Mouse (Mus musculus) thymus, postnatal 10 days (tissue): ENCODE measurements at regions not wholly inside any gene's neighbourhood (a gene's known extent, or its start where the extent isn't known, plus 50 kb on each side); places are given as distances from the start of the nearest gene placed in this dataset.
A peak's percentile ranks its signal among the peaks of the same experiment; 100 is the strongest.
"Not testable (repeated sequence)": the region's sequence is repeated elsewhere in the genome, so short reads cannot be mapped to it uniquely, and the experiment has no call there.

Experiments used
- DNase-seq, 2 experiments: peaks; one replicate each; pipeline ENCODE4 v3.0.0; 2021; ENCODE audit warnings: low spot score in 2 of 2

DNA sequence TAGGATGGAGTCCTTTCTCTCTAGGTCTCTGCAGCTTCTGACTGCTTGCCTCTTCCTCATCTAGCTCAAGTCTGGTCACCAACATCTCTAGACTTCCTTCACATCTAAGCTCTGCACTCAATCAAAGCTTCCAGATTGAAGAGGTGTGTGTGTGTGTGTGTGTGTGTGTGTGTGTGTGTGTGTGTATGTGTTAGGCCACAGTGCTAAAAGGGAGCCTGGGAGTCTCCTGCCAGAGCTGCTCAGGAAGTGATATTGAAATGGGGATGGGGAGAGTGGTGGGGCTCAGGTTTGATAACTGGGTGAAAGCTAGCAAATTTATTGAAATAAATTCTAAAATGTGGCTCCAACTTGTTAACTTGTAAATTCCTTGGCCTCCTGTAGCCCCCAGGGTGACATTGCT, 73.3 kb downstream of the Gm31371 start:
- peak; percentile 8 to 11 for DNase-seq

DNA sequence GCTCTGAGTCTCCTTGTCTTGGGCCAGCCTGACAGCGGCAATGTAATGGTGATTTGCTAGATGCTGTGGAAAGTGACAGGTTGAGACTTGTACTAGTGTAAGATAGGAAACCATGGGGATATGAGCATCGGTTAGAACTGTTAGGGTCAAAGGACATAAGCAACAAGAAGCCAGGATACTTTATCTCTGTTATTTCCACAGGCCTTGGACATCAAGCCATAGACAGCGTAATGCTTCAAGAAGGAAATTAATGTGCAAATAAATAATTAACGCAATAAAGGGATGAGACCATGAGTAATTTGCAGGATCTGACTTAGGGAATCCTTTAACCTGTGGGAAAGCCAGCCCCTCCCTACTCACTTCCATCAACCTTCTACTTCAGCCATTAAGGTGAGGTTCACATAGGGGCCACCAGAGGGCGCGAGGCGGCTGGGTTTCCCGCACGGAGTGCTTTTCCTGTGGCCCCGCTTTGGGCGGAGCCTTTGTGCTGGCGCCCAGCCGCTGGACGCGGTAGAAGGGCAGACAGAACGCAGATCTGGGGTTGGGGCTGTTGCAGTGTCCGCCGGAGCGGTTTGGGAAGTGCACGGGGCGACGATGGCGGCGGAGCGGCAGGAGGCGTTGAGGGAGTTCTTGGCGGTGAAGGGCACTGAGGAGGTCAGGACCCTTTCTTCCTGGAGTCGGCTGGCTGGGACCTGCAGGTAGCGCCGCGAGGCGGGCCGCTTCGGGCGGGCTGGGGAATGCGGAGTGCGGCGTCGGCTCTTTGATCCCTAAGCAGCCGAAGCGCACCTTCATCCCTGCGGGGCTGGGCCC, 76.5 kb downstream of the Gm31371 start:
- DNase-seq = peak; percentile 43 to 56

DNA sequence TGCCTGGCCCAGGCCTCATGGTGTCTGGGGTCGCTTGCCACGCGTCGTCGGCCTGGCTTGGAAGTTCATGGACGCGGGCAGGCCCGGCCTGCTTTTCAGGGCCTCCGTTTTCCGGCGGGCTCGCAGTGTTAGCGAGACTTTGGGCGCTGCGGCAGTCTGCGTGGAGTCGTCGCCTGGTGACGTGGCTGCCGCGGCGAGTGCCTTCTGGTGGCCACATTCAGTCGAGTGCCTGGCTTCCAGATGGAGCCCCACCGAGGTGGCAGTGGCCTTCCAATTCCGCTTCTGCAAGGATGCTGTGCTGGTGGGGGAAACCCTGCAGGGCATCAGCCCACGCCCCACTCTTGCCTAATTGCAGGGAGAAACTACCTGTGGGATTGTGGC, 77.1 kb downstream of the Gm31371 start:
- not testable (repeated sequence) for DNase-seq

DNA sequence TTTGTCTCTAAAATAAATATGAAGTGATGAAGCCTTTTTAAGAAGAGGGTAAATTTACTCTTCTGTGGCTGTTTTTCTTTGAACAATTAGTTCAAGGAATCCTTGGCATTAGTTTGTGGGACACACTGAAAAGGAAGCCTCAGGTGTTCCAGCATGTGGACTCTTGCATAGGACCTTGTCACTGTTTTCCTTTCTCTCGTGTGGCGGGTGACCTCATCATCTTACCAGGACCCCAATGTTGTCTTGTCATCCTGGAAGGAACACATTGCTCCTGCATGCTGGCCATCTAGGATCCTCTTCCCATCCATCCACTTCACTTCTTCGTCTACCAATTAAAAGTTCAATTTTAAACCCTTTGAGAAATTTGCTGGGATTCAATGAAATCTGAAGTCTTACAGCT, 104.9 kb downstream of the Gm31371 start:
- DNase-seq = peak; percentile 23

DNA sequence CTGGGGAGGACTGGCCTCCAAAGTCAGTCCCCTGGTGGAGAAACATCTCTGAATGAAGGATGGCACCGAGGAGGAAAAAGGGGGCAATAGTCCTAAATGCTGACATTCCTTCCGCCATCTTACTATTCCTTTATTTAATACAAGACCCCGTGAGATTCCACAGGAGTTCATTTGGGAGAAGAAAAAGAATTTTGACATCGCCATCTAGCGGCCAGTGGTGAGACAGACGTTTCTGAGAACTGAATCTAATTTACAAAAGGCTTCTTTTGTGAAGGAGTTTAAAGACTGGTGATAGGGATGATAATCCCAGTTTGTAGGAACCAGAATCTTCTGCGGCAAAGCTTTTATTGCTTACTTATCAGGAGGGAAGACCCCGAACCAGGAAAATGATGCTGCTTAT, 107.8 kb downstream of the Gm31371 start:
- DNase-seq = not testable (repeated sequence)

DNA sequence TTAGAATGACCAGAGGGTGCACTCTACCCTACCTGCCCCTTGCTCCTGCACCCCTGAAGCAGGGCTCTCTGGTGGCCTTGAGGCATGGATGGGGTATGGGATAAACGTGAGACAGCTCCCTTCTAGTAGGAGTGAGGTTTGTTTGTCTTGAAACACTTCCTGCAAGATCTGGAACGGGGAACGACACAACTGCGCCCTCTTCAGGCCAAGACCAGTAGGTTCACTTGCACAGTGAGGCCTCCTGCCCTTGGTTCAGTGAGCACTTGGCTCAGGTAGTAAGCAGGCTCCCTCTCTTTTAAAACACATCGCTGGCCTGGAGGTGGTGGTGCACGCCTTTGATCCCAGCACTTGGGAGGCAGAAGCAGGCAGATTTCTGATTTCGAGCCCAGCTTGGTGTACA, 110.1 kb downstream of the Gm31371 start:
- peak in 1 of 2 experiments; percentile 16 for DNase-seq

DNA sequence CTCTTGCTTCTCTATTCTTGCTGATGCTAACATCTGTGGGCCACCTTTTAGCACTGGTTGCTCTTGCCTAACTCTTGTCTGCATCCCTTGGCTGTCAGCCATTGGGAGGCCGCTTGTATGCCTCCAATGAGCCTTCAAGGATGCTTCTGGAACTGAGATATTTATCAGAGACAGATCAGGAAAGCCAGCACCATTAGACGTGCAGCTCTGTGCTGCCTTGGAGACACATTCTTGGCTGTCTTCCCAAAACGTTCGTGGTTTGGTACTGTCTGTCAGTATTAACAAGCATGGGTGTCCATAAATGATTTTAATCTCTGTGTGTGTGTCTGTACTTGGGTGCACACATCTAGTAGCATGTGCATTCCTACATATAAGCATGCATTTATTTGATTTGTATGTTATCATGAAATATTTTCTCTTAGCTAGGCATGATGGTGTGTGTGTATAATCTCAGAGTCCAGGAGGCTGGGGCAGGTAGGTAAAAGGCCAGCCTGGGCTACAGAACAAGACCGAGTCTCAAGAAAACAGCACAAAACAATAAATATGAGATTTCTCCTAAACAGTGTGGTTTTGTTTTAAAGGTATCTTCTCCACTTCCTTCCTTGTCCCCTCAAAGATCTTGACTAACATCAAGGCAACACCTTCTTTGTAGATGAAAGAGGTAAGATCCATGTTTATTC, 111.4 kb downstream of the Gm31371 start:
- not testable (repeated sequence) for DNase-seq

DNA sequence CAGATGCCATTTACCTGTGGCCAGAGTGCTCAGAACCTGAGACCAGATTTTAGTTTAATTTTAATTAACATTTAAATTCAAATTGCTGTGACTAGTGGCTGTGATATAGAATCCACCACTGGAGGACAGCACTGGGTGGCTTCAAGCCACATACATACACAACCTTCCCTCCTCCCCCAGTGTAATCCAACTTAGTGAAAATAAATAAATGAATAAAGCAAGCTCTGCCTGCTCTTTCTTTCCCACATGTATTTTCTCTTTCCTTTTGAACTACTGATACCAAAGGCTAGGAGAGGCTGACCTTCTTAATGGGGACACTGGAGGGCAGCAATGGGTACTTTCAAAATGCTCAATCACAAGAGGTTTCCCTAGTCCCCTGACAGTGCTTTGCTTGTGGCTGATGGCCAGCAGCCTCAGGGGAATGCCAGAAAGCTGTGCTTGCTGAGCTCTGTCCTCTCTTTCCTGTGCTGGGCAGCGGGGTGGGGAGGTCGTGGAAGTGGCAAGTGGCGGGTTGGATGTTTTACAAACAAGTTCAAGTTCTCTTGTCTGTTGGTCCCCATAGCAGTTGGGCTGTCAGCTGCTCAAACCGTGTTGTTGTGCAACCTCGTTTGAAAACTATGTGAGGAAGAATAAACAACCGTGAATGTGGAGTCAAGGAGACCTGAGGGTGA, 112.4 kb downstream of the Gm31371 start:
- DNase-seq = not testable (repeated sequence)

DNA sequence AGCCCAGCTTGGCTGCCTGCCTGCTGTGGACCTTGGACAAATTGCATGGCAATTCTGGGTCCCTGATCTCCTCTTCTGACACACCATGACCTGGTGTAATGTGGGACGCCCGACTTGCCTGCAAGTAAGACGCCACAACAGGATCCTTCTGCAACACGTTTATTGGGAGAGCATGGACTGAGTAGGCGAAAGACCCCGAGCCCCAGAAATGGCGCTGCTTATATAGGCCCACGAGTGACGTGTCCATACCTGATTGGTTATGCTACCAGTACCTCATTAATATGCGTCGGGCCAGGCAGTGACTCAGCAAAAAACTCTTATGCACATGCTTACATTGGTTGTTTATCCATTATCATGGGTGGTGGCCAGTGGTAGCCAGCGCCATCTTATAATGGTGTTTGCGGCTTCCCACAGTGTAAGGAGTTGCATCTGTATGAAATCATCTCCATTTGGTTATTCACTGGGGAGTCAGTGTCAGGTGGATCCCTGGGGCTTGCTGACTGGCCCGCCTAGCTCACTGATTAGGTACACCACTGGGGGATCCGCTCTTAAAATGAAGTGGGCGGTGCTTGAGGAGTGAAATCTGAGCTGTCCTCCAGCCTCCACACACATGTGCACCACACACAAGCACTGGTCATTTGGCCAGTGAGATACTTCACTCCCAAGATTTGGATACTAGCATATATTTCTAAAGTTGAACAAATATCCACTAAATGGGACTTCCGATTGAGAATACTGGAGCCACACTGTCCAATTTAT, 113.1 kb downstream of the Gm31371 start:
- DNase-seq = peak; percentile 19 to 37

DNA sequence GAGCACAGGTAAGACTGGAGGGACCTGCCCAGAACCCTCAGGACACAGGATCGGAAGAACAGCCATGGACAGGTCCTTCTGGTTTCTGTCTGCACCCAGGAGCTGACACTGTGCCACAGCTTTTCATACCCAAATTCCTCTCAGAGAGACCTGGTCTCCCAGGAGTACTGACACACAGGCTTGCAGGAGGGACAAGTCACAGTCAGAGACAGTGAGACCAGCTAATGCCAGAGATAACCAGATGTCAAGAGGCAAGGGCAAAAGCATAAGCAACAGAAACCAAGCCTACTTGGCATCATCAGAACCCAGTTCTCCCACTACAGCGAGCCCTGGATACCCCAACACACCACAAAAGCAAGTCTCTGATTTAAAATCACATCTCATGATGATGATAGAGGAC, 122.3 kb downstream of the Gm31371 start:
- DNase-seq = not testable (repeated sequence)

DNA sequence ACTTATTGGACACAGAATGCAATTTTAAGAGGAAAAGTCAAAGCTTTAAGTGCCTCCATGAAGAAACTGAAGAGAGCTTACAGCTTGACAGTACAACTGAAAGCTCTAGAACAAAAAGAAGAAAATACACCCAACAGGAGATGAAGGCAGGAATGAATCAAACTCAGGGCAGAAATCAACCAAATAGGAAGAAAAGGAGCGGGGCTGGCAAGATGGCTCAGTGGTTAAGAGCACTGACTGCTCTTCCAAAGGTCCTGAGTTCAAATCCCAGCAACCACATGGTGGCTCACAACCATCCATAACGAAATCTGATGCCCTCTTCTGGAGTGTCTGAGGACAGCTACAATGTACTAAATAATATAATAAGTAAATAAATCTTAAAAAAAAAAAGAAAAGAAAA, 124.8 kb downstream of the Gm31371 start:
- peak in 1 of 2 experiments; percentile 41 for DNase-seq

DNA sequence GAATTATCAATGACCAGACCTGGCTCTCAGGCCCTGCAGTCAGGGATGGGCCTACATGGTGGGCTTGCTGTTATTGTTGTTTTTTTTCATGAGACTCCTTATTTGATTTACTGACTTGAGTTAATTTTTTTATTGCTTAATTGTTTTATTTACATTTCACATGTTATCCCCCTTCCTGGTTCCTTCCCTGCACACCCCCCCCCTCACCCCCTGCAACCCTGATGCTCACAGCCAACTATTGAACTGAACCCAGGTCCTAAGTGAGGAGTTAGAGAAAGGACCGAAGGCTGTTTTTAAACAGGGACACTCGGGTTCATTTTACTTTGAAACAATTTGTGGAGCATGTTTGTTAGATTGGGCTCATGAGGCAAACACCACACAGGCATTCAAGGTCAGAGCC, 126.9 kb downstream of the Gm31371 start:
- DNase-seq = not testable (repeated sequence)

DNA sequence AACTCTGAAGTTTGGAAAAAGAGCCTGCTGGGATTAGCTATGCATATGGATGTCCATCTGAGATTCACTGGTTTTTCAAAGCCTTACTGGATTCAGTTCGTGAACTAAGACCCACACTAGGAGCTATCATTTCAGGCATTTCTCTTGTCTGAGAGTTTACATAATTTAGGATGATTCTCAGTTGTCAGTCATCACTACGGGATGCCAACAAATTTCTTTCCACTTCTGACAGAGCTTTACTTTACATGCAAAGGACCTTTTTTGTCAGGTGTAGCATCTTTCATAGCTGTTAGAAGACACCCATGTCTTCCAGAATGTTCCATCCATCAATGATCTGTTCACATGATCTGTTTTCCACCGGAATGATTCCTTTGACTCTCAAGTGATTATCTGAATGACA, 154.4 kb downstream of the Gm31371 start:
- peak; percentile 4 to 14 for DNase-seq

DNA sequence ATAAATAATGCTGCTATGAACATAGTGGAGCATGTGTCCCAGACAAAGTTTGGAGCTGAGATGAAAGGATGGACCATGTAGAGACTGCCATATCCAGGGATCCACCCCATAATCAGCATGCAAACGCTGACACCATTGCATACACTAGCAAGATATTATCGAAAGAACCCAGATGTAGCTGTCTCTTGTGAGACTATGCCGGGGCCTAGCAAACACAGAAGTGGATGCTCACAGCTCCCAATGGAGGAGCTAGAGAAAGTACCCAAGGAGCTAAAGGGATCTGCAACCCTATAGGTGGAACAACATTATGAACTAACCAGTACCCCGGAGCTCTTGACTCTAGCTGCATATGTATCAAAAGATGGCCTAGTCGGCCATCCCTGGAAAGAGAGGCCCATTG, 194.9 kb downstream of the Gm31371 start:
- not testable (repeated sequence) for DNase-seq

DNA sequence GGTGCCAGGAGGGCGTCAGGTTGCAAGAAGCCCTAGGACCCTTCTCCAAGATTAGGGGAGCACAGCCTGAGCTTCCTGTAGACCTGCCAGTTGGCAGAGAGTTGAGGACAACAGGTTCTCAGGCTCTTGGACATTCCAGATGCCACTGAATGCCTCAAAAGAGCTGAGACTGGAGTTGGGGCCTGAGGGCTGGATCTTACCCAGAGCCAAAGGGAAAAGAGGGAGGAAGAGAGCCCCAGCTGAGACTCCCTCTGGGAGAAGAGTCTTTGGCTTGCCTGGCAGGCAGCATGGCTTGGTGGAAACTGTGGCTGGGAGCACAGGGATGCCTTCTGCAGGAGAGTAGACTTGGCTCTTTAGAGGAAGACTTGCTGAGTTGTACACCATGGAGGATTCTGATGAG, 197.0 kb downstream of the Gm31371 start:
- peak in 1 of 2 experiments; percentile 6 for DNase-seq

DNA sequence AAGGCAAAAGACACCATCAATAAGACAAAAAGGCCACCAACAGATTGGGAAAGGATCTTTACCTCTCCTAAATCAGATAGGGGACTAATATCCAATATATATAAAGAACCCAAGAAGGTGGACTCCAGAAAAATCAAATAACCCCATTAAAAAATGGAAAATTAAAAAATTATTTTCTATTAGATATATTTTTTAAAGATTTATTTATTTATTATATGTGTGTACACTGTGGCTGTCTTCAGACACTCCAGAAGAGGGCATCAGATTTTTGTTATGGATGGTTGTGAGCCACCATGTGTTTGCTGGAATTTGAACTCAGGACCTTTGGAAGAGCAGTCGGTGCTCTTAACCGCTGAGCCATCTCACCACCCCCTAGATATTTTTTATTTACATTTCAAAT, 199.2 kb downstream of the Gm31371 start:
- not testable (repeated sequence) for DNase-seq

DNA sequence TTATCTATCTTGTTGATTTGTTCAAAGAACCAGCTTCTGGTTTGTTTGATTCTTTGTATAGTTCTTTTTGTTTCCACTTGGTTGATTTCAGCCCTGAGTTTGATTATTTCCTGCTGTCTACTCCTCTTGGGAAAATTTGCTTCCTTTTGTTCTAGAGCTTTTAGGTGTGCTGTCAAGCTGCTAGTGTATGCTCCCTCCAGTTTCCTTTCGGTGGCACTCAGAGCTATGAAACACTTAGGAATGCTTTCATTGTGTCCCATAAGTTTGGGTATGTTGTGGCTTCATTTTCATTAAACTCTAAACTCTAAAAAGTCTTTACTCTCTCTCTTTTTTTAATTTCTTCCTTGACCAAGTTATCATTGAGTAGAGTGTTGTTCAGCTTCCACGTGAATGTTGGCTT, 204.0 kb downstream of the Gm31371 start:
- not testable (repeated sequence) for DNase-seq

DNA sequence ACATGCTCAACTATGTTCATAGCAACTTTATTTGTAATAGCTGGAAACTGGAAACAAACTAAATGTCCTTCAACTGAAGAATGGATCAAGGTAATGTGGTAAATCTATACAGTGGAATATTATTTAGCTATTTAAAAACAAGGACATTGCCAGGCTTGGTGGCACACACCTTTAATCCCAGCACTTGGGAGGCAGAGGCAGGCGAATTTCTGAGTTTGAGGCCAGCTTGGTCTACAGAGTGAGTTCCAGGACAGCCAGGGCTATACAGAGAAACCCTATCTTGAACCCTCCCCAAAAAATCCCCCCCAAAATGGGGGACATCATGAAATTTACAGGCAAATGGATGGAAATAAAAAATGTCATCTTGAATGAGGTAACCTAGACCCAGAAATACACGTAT, 213.6 kb downstream of the Gm31371 start:
- DNase-seq = peak in 1 of 2 experiments; percentile 4

DNA sequence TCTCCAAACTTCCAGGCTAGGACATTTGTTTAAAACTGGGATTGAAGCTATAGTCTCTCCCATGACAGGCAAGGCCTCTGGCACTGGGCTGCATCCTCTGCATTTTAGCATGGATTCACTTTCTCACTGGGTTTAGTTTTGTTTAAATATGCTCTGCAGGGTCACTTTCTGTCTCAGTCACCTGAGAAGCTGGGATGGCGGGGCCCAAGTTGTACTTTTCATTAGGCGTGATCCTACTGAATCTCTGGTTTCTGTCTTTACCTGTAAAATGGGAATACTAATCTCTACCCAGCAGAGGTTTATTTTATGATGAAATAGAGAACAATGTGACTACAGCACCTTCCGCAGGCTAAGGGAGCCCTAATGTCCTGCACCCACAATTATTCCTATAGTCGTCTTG, 216.4 kb downstream of the Gm31371 start:
- not testable (repeated sequence) for DNase-seq

DNA sequence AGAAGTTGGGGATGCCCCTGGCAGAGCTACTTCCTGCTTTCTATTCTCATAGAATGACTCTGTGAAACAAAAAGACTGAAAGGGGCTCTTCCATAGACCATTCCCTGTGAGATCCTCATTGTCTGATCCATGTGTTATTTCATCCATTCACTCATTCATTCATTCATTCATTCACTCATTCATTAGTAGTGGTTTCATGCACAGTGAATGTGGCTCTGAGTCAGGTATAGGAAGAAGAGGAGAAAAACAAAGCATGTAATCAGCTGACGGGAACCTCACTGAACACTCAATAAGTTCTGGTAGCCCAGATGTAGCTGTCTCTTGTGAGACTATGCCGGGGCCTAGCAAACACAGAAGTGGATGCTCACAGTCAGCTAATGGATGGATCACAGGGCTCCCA, 217.0 kb downstream of the Gm31371 start:
- DNase-seq = not testable (repeated sequence)

DNA sequence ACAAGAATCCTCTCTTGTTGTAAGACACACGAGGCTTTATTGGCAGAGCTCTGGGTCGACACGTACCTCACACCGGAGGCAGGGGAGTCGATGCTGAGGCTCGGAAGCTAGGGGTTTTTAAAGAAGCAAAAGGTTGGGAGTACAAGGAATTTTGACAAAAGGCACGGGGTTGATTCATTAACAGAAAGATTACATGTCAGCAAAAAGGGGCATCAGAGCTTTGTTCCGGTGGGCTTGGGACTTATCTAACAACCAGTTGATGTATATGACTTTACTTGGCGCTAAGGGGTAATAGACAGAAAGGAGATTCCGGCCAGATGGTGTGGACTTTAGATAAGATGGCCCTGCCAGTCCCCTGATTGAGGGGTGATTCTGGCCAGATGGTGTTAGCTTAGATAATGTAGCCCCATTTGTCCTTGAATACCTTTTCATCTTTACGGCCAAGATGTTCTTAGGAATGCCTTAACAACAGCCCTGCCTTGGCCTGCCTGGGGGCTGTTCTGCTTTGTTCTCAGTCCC, 218.3 kb downstream of the Gm31371 start:
- DNase-seq = not testable (repeated sequence)
